Mouse (Mus musculus): ENCODE data around the gene Alkbh1.

Gene Alkbh1

GRCm38 (mm10) chr12:87419974-87420485 is 23.8 kb downstream of the Alkbh1 start:
- DNase-seq (ENCODE audit: low read depth, low spot score) = no peak

- no peak for DNase-seq (ENCODE audit: low read depth, low spot score)
Observed at GRCm38 (mm10) chr12:87418921-87419320, 24.9 kb downstream of the Alkbh1 start.

GRCm38 (mm10) chr12:87416690-87417089 is 27.1 kb downstream of the Alkbh1 start:
- DNase-seq (ENCODE audit: low read depth, low spot score) = no peak

GRCm38 (mm10) chr12:87415358-87415757 is 28.5 kb downstream of the Alkbh1 start:
- no peak for DNase-seq (ENCODE audit: low read depth, low spot score)

GRCm38 (mm10) chr12:87413179-87413790 is 30.5 kb downstream of the Alkbh1 start:
- DNase-seq (ENCODE audit: low read depth, low spot score) = peak; percentile 45

GRCm38 (mm10) chr12:87410999-87411398 is 32.8 kb downstream of the Alkbh1 start:
- DNase-seq (ENCODE audit: low read depth, low spot score) = no peak

- DNase-seq (ENCODE audit: low read depth, low spot score) = no peak
Observed at GRCm38 (mm10) chr12:87409123-87409522, 34.7 kb downstream of the Alkbh1 start.

- no peak for DNase-seq (ENCODE audit: low read depth, low spot score)
Observed at GRCm38 (mm10) chr12:87407869-87408605, 35.8 kb downstream of the Alkbh1 start.

- no peak for DNase-seq (ENCODE audit: low read depth, low spot score)
Observed at GRCm38 (mm10) chr12:87405721-87406120, 38.1 kb downstream of the Alkbh1 start.

- no peak for DNase-seq (ENCODE audit: low read depth, low spot score)
Observed at GRCm38 (mm10) chr12:87405165-87405564, 38.7 kb downstream of the Alkbh1 start.

- no peak for DNase-seq (ENCODE audit: low read depth, low spot score)
Observed at GRCm38 (mm10) chr12:87401883-87402282, 41.9 kb downstream of the Alkbh1 start.

- DNase-seq (ENCODE audit: low read depth, low spot score) = no peak
Observed at GRCm38 (mm10) chr12:87399119-87399819, 44.5 kb downstream of the Alkbh1 start.

- DNase-seq (ENCODE audit: low read depth, low spot score) = no peak
Observed at GRCm38 (mm10) chr12:87397811-87398417, 45.9 kb downstream of the Alkbh1 start.

GRCm38 (mm10) chr12:87397126-87397525 is 46.7 kb downstream of the Alkbh1 start:
- no peak for DNase-seq (ENCODE audit: low read depth, low spot score)

GRCm38 (mm10) chr12:87394316-87394715 is 49.5 kb downstream of the Alkbh1 start:
- DNase-seq (ENCODE audit: low read depth, low spot score) = no peak

GRCm38 (mm10) chr12:87393447-87394145 is 50.2 kb downstream of the Alkbh1 start:
- DNase-seq (ENCODE audit: low read depth, low spot score) = no peak

GRCm38 (mm10) chr12:87391355-87391754 is 52.5 kb downstream of the Alkbh1 start:
- no peak for DNase-seq (ENCODE audit: low read depth, low spot score)

GRCm38 (mm10) chr12:87389231-87389630 is 54.6 kb downstream of the Alkbh1 start:
- DNase-seq (ENCODE audit: low read depth, low spot score) = no peak

GRCm38 (mm10) chr12:87388122-87388774 is 55.6 kb downstream of the Alkbh1 start, which contains the start of gene Sptlc2:
TSS of gene Sptlc2 (minus strand) at chr12:87388355.
- peak; percentile 96 for DNase-seq (ENCODE audit: low read depth, low spot score)
